Mouse (Mus musculus) lung, embryonic 15.5 days (tissue): ENCODE results near the gene 4930402H24Rik. TPM values are rescaled to one million over a fixed set of nuclear protein-coding genes. Genes with fewer than 3 reads are reported as not detected.
A peak's percentile ranks its signal among the peaks of the same experiment; 100 is the strongest.

ENCODE experiments used
- ATAC-seq: fragments of 200-750 bp; cut with Nextera tagmentation; 2 replicates; pipeline ENCODE4 v1.8.0; 2017; ENCODE audit warnings: moderate number of reproducible peaks, borderline replicate concordance; ENCODE audit not compliant: low FRiP score, low TSS enrichment; ENCODE audit errors: extremely low read depth
- H3K27ac ChIP-seq: fragments of 300-500 bp; sonication (generic); 2 replicates; pipeline ENCODE4 v1.5.1; 2015; ENCODE audit warnings: moderate library complexity, mild to moderate bottlenecking, inconsistent platforms
- H3K27me3 ChIP-seq: fragments of 300-500 bp; sonication (generic); 2 replicates; pipeline ENCODE4 v1.6.1; 2015; ENCODE audit warnings: inconsistent platforms
- H3K36me3 ChIP-seq: fragments of 300-500 bp; sonication (generic); 2 replicates; pipeline ENCODE4 v1.6.1; 2015; ENCODE audit warnings: inconsistent platforms
- H3K4me1 ChIP-seq: fragments of 300-500 bp; sonication (generic); 2 replicates; pipeline ENCODE4 v1.6.1; 2015; ENCODE audit warnings: inconsistent platforms
- H3K4me2 ChIP-seq: fragments of 300-500 bp; sonication (generic); 2 replicates; pipeline ENCODE4 v1.6.1; 2015; ENCODE audit warnings: inconsistent platforms, mild to moderate bottlenecking, moderate library complexity
- H3K4me3 ChIP-seq: fragments of 300-500 bp; sonication (generic); 2 replicates; pipeline ENCODE4 v1.5.1; 2015; ENCODE audit warnings: mild to moderate bottlenecking, inconsistent platforms
- H3K9ac ChIP-seq: fragments of 300-500 bp; sonication (generic); 2 replicates; pipeline ENCODE4 v1.6.1; 2015; ENCODE audit warnings: inconsistent platforms
- H3K9me3 ChIP-seq: fragments of 300-500 bp; sonication (generic); 2 replicates; pipeline ENCODE4 v1.6.1; 2016; ENCODE audit warnings: inconsistent platforms
- WGBS: fragments of 180-500 bp; shearing (Covaris S2); methylation state at CpG from one replicate; pipeline ENCODE4 v1.1.7; 2015; 5-methylcytosine and 5-hydroxymethylcytosine counted together
- polyA plus RNA-seq: library from polyadenylated mRNA; unstranded; fragments of >200 nt; fragmentation: Nextera tagmentation; extraction: Ambion mirVana; gene quantifications from 2 replicates; pipeline ENCODE4 v1.2.1, GENCODE M21; 2015

4930402H24Rik gene
- polyA plus RNA-seq, 1 experiment from 2014 or later = 29.0 TPM

- Histone ChIP-seq H3K9ac (no peak overlapping the region), H3K4me2 (no peak overlapping the region), H3K4me1 (peaks cover 12% of the 10 kb centered on the region), H3K9me3 (no peaks in the 10 kb centered on the region), H3K27ac (no peak overlapping the region), H3K36me3 (no peaks in the 10 kb centered on the region), H3K27me3 (no peaks in the 10 kb centered on the region), H3K4me3 (no peak overlapping the region)
- WGBS = 61% methylated on average over 1 of the region's 1 CpGs
- no peak for ATAC-seq
Observed at GRCm38 (mm10) chr2:130911691-130912090, 5.5 kb upstream of the 4930402H24Rik start.

GRCm38 (mm10) chr2:130906584-130907315 lies 544 bp upstream of the 4930402H24Rik start:
- H3K4me1 ChIP-seq = peaks cover 12% of the 10 kb centered on the region
- under 1% methylated on average over 40 of the region's 58 CpGs for WGBS
- H3K9ac ChIP-seq = peak overlapping the region; percentile 88
- H3K9me3 ChIP-seq = no peaks in the 10 kb centered on the region
- ATAC-seq = peak; percentile 60
- H3K27me3 ChIP-seq = no peaks in the 10 kb centered on the region
- peak overlapping the region; percentile 76 for H3K4me2 ChIP-seq
- peak overlapping the region; percentile 100 for H3K4me3 ChIP-seq
- no peaks in the 10 kb centered on the region for H3K36me3 ChIP-seq
- peak overlapping the region; percentile 67 for H3K27ac ChIP-seq

GRCm38 (mm10) chr2:130898783-130899182 lies 7.4 kb downstream of the 4930402H24Rik start:
- Histone ChIP-seq H3K27ac (no peak overlapping the region), H3K36me3 (no peaks in the 10 kb centered on the region), H3K4me1 (no peaks in the 10 kb centered on the region), H3K4me3 (no peak overlapping the region), H3K27me3 (no peaks in the 10 kb centered on the region), H3K4me2 (no peak overlapping the region), H3K9me3 (no peaks in the 10 kb centered on the region), H3K9ac (no peak overlapping the region)
- ATAC-seq = no peak
- 69% methylated on average over 2 of the region's 2 CpGs for WGBS

GRCm38 (mm10) chr2:130897856-130898255 lies 8.3 kb downstream of the 4930402H24Rik start:
- Histone ChIP-seq H3K9ac (no peak overlapping the region), H3K27ac (no peak overlapping the region), H3K9me3 (no peaks in the 10 kb centered on the region), H3K27me3 (no peaks in the 10 kb centered on the region), H3K4me1 (no peaks in the 10 kb centered on the region), H3K36me3 (no peaks in the 10 kb centered on the region), H3K4me3 (no peak overlapping the region), H3K4me2 (no peak overlapping the region)
- 65% methylated on average over 2 of the region's 2 CpGs for WGBS
- no peak for ATAC-seq

GRCm38 (mm10) chr2:130896944-130897343 lies 9.3 kb downstream of the 4930402H24Rik start:
- no peak for ATAC-seq
- 87% methylated on average over 2 of the region's 2 CpGs for WGBS

GRCm38 (mm10) chr2:130887456-130887855 lies 18.8 kb downstream of the 4930402H24Rik start:
- WGBS = 71% methylated on average over 1 of the region's 1 CpGs
- no peak for ATAC-seq
- H3K9ac ChIP-seq = no peak overlapping the region
- H3K4me1 ChIP-seq = no peaks in the 10 kb centered on the region
- H3K4me3 ChIP-seq = no peak overlapping the region
- no peak overlapping the region for H3K4me2 ChIP-seq
- H3K9me3 ChIP-seq = no peaks in the 10 kb centered on the region
- no peaks in the 10 kb centered on the region for H3K27me3 ChIP-seq
- H3K27ac ChIP-seq = no peak overlapping the region
- 0 out of 2 replicates have a peak, but pooled peaks cover 3% of the 10 kb centered on the region for H3K36me3 ChIP-seq

More at GRCm38 (mm10) chr2:130896944-130897343, 9.3 kb downstream of the 4930402H24Rik start:
- Histone ChIP-seq H3K4me1 (no peaks in the 10 kb centered on the region), H3K36me3 (no peaks in the 10 kb centered on the region), H3K4me3 (no peak overlapping the region), H3K27me3 (no peaks in the 10 kb centered on the region), H3K27ac (no peak overlapping the region), H3K9ac (no peak overlapping the region), H3K4me2 (no peak overlapping the region), H3K9me3 (no peaks in the 10 kb centered on the region)

- Histone ChIP-seq H3K4me3 (no peak overlapping the region), H3K27me3 (no peaks in the 10 kb centered on the region), H3K36me3 (0 out of 2 replicates have a peak, but pooled peaks cover 3% of the 10 kb centered on the region), H3K4me1 (no peaks in the 10 kb centered on the region), H3K4me2 (no peak overlapping the region), H3K9ac (no peak overlapping the region), H3K27ac (no peak overlapping the region), H3K9me3 (no peaks in the 10 kb centered on the region)
- no peak for ATAC-seq
Observed at GRCm38 (mm10) chr2:130886983-130887382, 19.2 kb downstream of the 4930402H24Rik start.

- 53% methylated on average over 3 of the region's 3 CpGs for WGBS
- no peak overlapping the region for H3K27ac ChIP-seq
Observed at GRCm38 (mm10) chr2:130877376-130877775, 28.8 kb downstream of the 4930402H24Rik start.

GRCm38 (mm10) chr2:130870916-130871315 lies 35.3 kb downstream of the 4930402H24Rik start:
- H3K36me3 ChIP-seq = no peaks in the 10 kb centered on the region
- no peak overlapping the region for H3K9ac ChIP-seq
- no peak overlapping the region for H3K4me3 ChIP-seq
- WGBS = 75% methylated on average over 5 of the region's 5 CpGs
- no peak overlapping the region for H3K27ac ChIP-seq
- ATAC-seq = no peak
- no peaks in the 10 kb centered on the region for H3K9me3 ChIP-seq
- H3K4me1 ChIP-seq = no peaks in the 10 kb centered on the region
- H3K4me2 ChIP-seq = no peak overlapping the region
- H3K27me3 ChIP-seq = no peaks in the 10 kb centered on the region

More at GRCm38 (mm10) chr2:130877376-130877775, 28.8 kb downstream of the 4930402H24Rik start:
- Histone ChIP-seq H3K27me3 (no peaks in the 10 kb centered on the region), H3K36me3 (no peaks in the 10 kb centered on the region), H3K9ac (no peak overlapping the region), H3K9me3 (no peaks in the 10 kb centered on the region), H3K4me1 (no peaks in the 10 kb centered on the region), H3K4me2 (no peak overlapping the region), H3K4me3 (no peak overlapping the region)
- ATAC-seq = no peak

- no peak overlapping the region for H3K4me3 ChIP-seq
- H3K9ac ChIP-seq = no peak overlapping the region
- H3K4me2 ChIP-seq = no peak overlapping the region
- H3K27ac ChIP-seq = no peak overlapping the region; the same call in 1 of the 2 replicates
- no peak for ATAC-seq
- 63% methylated on average over 3 of the region's 3 CpGs for WGBS
- H3K36me3 ChIP-seq = no peaks in the 10 kb centered on the region
- H3K9me3 ChIP-seq = no peaks in the 10 kb centered on the region
- H3K4me1 ChIP-seq = no peaks in the 10 kb centered on the region
- no peaks in the 10 kb centered on the region for H3K27me3 ChIP-seq
Observed at GRCm38 (mm10) chr2:130862091-130862490, 44.1 kb downstream of the 4930402H24Rik start.

- no peak for ATAC-seq
- H3K9ac ChIP-seq = no peak overlapping the region
Observed at GRCm38 (mm10) chr2:130852964-130853363, 53.2 kb downstream of the 4930402H24Rik start.

GRCm38 (mm10) chr2:130851363-130852246 lies 54.6 kb downstream of the 4930402H24Rik start:
- no peaks in the 10 kb centered on the region for H3K9me3 ChIP-seq
- H3K4me1 ChIP-seq = no peaks in the 10 kb centered on the region
- WGBS = 69% methylated on average over 9 of the region's 9 CpGs
- H3K4me2 ChIP-seq = no peak overlapping the region
- H3K36me3 ChIP-seq = no peaks in the 10 kb centered on the region
- no peaks in the 10 kb centered on the region for H3K27me3 ChIP-seq
- no peak overlapping the region for H3K9ac ChIP-seq
- no peak overlapping the region for H3K27ac ChIP-seq
- H3K4me3 ChIP-seq = no peak overlapping the region
- ATAC-seq = no peak

More at GRCm38 (mm10) chr2:130852964-130853363, 53.2 kb downstream of the 4930402H24Rik start:
- Histone ChIP-seq H3K4me3 (no peak overlapping the region), H3K27ac (no peak overlapping the region), H3K9me3 (no peaks in the 10 kb centered on the region), H3K36me3 (no peaks in the 10 kb centered on the region), H3K4me1 (no peaks in the 10 kb centered on the region), H3K27me3 (no peaks in the 10 kb centered on the region), H3K4me2 (no peak overlapping the region)
- WGBS = 88% methylated on average over 1 of the region's 1 CpGs
